Mouse (Mus musculus) stomach, postnatal 0 days (tissue): ENCODE data around the gene Dcun1d4. TPM values are rescaled to one million over a fixed set of nuclear protein-coding genes. Genes with fewer than 3 reads are reported as not detected.

Source experiments
- ATAC-seq: fragments of 200-750 bp; cut with Nextera tagmentation; 2 replicates; pipeline ENCODE4 v1.8.0; 2017; ENCODE audit not compliant: low FRiP score, low TSS enrichment
- DNase-seq: peaks from one replicate; pipeline ENCODE4 v3.0.0-alpha.2; 2016; ENCODE audit warnings: low spot score
- H3K27ac ChIP-seq: fragments of 300-500 bp; sonication (generic); replicated peaks from 2 replicates; pipeline ENCODE4 v1.5.1; 2014; ENCODE audit warnings: mild to moderate bottlenecking, control low read depth
- H3K27me3 ChIP-seq: fragments of 300-500 bp; sonication (generic); 2 replicates; pipeline ENCODE4 v1.6.1; 2014; ENCODE audit warnings: low read length; ENCODE audit not compliant: control insufficient read depth, insufficient read depth
- H3K36me3 ChIP-seq: fragments of 300-500 bp; sonication (generic); 2 replicates; pipeline ENCODE4 v1.6.1; 2014; ENCODE audit warnings: low read length, mixed read lengths; ENCODE audit not compliant: control insufficient read depth, insufficient read depth
- H3K4me1 ChIP-seq: fragments of 300-500 bp; sonication (generic); replicated peaks from 2 replicates; pipeline ENCODE4 v1.6.1; 2014; ENCODE audit warnings: antibody characterized with exemption; ENCODE audit not compliant: control insufficient read depth, insufficient read depth
- H3K4me2 ChIP-seq: fragments of 300-500 bp; sonication (generic); replicated peaks from 2 replicates; pipeline ENCODE4 v1.6.1; 2014; ENCODE audit warnings: low read depth, mild to moderate bottlenecking, control low read depth, moderate library complexity
- H3K4me3 ChIP-seq: fragments of 300-500 bp; sonication (generic); 2 replicates; pipeline ENCODE4 v1.5.1; 2014; ENCODE audit warnings: low read depth, low read length, control low read depth
- H3K9ac ChIP-seq: fragments of 300-500 bp; sonication (generic); 2 replicates; pipeline ENCODE4 v1.6.1; 2014; ENCODE audit warnings: mild to moderate bottlenecking, low read length, control low read depth, mixed read lengths
- H3K9me3 ChIP-seq: fragments of 300-500 bp; sonication (generic); 2 replicates; pipeline ENCODE4 v1.6.1; 2016; ENCODE audit warnings: low read length; ENCODE audit not compliant: control insufficient read depth
- CTCF ChIP-seq: IDR thresholded peaks from 2 replicates; pipeline ENCODE4 v1.5.1; 2016; ENCODE audit warnings: antibody characterized with exemption, low read depth, mild to moderate bottlenecking, moderate library complexity
- EP300 ChIP-seq: optimal IDR thresholded peaks from 2 replicates; pipeline ENCODE3; 2016; ENCODE audit warnings: antibody characterized with exemption
- WGBS: fragments of 180-500 bp; shearing (Covaris S2); extraction: QIAGEN DNeasy Blood & Tissue Kit; methylation state at CpG from one replicate; pipeline ENCODE4 v1.1.7; 2014; 5-methylcytosine and 5-hydroxymethylcytosine counted together
- polyA plus RNA-seq: library from polyadenylated mRNA; unstranded; fragments of >200 nt; fragmentation: Nextera tagmentation; extraction: Ambion mirVana; gene quantifications from 2 replicates; pipeline ENCODE4 v1.2.1, GENCODE M21; 2015

The Dcun1d4 gene
- polyA plus RNA-seq, 1 experiment from 2014 or later: 10.8 TPM

- Histone ChIP-seq H3K4me3 (no peak overlapping the region), H3K27me3 (no peaks in the 10 kb centered on the region), H3K36me3 (0 out of 2 replicates have a peak, but pooled peaks cover 3% of the 10 kb centered on the region), H3K4me1 (no peaks in the 10 kb centered on the region), H3K4me2 (no peak overlapping the region), H3K9ac (no peak overlapping the region), H3K27ac (no peak overlapping the region), H3K9me3 (no peaks in the 10 kb centered on the region)
- DNase-seq (peak; percentile 8), ATAC-seq (no peak)
- TF ChIP-seq CTCF (no peak), EP300 (no peak)
- WGBS: 96% methylated on average over 8 of the region's 8 CpGs
These were observed 37.8 kb downstream of the Dcun1d4 start for GRCm38 (mm10) chr5:73518424-73519211.

- TF ChIP-seq CTCF (no peak), EP300 (no peak)
- DNase-seq (no peak), ATAC-seq (no peak)
- 73% methylated on average over 4 of the region's 4 CpGs for WGBS
- Histone ChIP-seq H3K9me3 (no peaks in the 10 kb centered on the region), H3K27me3 (no peaks in the 10 kb centered on the region), H3K4me1 (no peaks in the 10 kb centered on the region), H3K36me3 (0 out of 2 replicates have a peak, but pooled peaks cover 3% of the 10 kb centered on the region), H3K4me3 (no peak overlapping the region), H3K27ac (no peak overlapping the region), H3K9ac (no peak overlapping the region), H3K4me2 (no peak overlapping the region)
These were observed 40.0 kb downstream of the Dcun1d4 start for GRCm38 (mm10) chr5:73520787-73521186.

GRCm38 (mm10) chr5:73523227-73523626 is 42.4 kb downstream of the Dcun1d4 start:
- no peaks in the 10 kb centered on the region for H3K27me3 ChIP-seq
- no peak overlapping the region for H3K4me2 ChIP-seq
- ATAC-seq: no peak
- H3K4me3 ChIP-seq: no peak overlapping the region
- no peaks in the 10 kb centered on the region for H3K9me3 ChIP-seq
- H3K9ac ChIP-seq: no peak overlapping the region
- 62% methylated on average over 10 of the region's 10 CpGs for WGBS
- no peaks in the 10 kb centered on the region for H3K4me1 ChIP-seq
- no peak overlapping the region for H3K27ac ChIP-seq
- DNase-seq: no peak
- H3K36me3 ChIP-seq: 0 out of 2 replicates have a peak, but pooled peaks cover 7% of the 10 kb centered on the region
- TF ChIP-seq EP300: no peak
- TF ChIP-seq CTCF: no peak

- no peaks in the 10 kb centered on the region for H3K27me3 ChIP-seq
- WGBS: 43% methylated on average over 4 of the region's 4 CpGs
- H3K36me3 ChIP-seq: 0 out of 2 replicates have a peak, but pooled peaks cover 7% of the 10 kb centered on the region
- no peaks in the 10 kb centered on the region for H3K9me3 ChIP-seq
- no peak for ATAC-seq
- H3K4me3 ChIP-seq: no peak overlapping the region
- H3K9ac ChIP-seq: no peak overlapping the region
- no peak overlapping the region for H3K27ac ChIP-seq
- TF ChIP-seq CTCF: peak; percentile 26; the same call in 1 of the 2 replicates
- TF ChIP-seq EP300: no peak
- H3K4me1 ChIP-seq: no peaks in the 10 kb centered on the region
- no peak for DNase-seq
- H3K4me2 ChIP-seq: no peak overlapping the region
These were observed 43.6 kb downstream of the Dcun1d4 start for GRCm38 (mm10) chr5:73524300-73525000.

GRCm38 (mm10) chr5:73532222-73532621 is 51.4 kb downstream of the Dcun1d4 start:
- Histone ChIP-seq H3K4me2 (no peak overlapping the region), H3K36me3 (no peaks in the 10 kb centered on the region; the same call in 1 of the 2 replicates), H3K27ac (no peak overlapping the region), H3K4me1 (no peaks in the 10 kb centered on the region), H3K4me3 (no peak overlapping the region), H3K9ac (no peak overlapping the region), H3K27me3 (no peaks in the 10 kb centered on the region), H3K9me3 (no peaks in the 10 kb centered on the region)
- WGBS: 88% methylated on average over 1 of the region's 1 CpGs
- ATAC-seq (no peak), DNase-seq (no peak)
- TF ChIP-seq EP300 (no peak), CTCF (no peak)

GRCm38 (mm10) chr5:73532879-73533278 is 52.1 kb downstream of the Dcun1d4 start:
- no peak overlapping the region for H3K27ac ChIP-seq
- no peak overlapping the region for H3K4me3 ChIP-seq
- no peak for ATAC-seq
- H3K4me2 ChIP-seq: no peak overlapping the region
- H3K9ac ChIP-seq: no peak overlapping the region
- H3K4me1 ChIP-seq: no peaks in the 10 kb centered on the region
- TF ChIP-seq EP300: no peak
- no peak for TF ChIP-seq CTCF
- 83% methylated on average over 9 of the region's 9 CpGs for WGBS
- no peak for DNase-seq
- H3K36me3 ChIP-seq: no peaks in the 10 kb centered on the region; the same call in 1 of the 2 replicates
- H3K9me3 ChIP-seq: no peaks in the 10 kb centered on the region
- H3K27me3 ChIP-seq: no peaks in the 10 kb centered on the region
